Mouse (Mus musculus): ENCODE measurements around the gene Rad54l2.

Gene Rad54l2

GRCm38 (mm10) chr9:106788812-106789321, at the start of gene Rad54l2:
Rad54l2 (minus strand) TSS chr9:106789194.
- peak; percentile 84 for DNase-seq (ENCODE audit: low spot score)

DNA sequence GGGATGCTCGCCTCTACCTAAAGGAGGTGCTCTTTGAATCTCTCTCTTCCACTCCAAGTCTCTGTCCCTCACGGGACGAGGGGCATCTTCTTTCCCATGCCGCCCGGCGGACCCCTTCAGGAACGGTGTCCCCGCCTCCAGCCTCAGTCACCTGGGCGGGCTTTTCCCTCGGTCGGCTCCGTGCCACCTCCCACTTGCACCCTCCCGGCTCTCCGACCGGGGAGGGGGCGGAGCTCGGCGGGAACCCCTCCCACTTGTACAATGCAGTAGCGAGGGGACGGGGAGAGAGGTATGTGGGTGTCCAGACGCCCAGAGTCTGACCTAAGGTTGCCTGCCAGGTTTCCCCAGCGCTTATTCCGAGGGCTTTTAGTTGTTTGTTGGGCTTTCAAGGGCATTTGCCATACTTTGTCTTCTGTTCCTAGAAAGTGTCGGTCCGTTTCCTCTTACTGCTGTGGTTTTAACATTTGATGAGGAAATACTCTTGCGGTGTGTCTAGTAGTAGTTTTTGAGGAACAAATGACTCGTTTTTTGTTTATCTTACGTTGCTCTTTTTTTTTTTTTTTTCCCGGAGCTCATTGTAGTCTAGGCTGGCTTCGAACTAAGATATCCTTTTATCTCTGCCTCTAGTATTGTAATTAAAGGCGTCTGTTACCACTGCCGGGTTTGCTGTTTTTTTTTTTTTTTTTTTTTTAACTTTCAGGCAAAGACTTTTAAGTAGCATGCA, 33.5 kb upstream of the Rad54l2 start:
- DNase-seq (ENCODE audit: low spot score) = peak; percentile 68

- DNase-seq (ENCODE audit: low spot score) = peak; percentile 42
These were observed 32.8 kb upstream of the Rad54l2 start, which contains the start of gene Dcaf1 for GRCm38 (mm10) chr9:106821618-106822380. Dcaf1 (plus strand) TSS chr9:106821874.

DNA sequence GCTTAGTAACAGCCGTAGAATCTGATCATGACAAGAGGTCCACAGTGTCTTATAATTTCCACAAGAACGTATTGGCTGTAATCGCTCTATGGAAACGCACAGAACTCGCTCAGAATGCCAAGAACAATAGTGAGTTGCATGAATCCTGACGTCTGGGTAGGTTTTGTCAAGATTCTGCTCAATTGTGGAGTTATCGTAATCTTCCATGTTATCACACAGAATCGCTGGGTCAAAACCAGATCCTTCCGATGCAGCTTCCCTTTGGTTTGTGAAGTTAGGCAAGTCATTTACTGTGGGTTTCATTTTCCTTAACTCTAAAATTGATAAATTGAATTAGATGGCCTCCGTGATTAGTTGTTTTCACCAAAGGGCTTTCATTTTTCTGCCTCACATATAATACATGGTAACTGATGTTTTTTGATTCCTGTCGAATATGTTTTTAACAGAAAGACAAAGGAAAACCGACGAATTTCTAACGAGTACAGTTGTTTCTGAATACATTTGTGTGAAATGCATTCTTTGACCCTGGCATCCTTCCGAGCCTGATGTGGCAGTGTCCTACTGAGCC, 32.1 kb upstream of the Rad54l2 start:
- DNase-seq (ENCODE audit: low spot score) = no peak

GRCm38 (mm10) chr9:106819201-106819600, 30.2 kb upstream of the Rad54l2 start:
- no peak for DNase-seq (ENCODE audit: low spot score)

DNA sequence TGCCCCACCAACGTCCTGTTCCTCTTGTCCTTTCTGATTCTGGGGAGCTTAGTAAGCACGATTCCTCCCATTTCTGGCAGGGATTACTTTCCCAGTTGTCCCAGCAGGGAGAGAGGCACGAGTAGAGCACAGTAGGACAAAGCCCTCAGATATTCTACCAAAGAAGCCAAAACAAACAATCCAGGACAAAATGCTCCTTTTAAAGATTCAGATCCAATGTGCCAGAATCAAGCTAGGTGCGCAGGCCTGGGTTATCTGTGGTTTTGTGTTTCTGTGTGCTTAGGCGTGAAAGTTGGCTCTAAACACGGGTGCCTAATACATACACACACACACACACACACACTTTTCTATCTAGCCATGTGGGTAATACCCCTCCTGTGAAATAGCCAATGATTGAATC, 29.2 kb upstream of the Rad54l2 start:
- DNase-seq (ENCODE audit: low spot score) = no peak

DNA sequence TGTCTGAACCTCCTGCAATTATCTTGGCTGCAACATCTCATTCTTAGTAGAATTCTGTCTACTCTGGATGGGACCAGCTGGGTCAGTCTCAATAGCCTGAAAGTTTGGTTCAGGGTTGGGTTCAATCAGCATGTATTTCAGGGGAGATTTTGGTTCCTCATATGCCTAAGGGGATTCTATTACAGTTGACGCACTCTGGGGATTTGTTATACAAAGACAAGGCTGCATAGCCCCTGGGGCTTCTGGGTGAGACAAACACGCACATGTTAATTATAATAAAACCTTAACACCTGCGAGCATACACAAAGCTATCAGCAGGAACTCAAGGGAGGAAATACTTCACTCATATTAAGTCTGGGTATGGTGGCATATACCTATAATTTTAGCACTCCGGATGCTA, 17.5 kb upstream of the Rad54l2 start:
- DNase-seq (ENCODE audit: low spot score) = no peak

- DNase-seq (ENCODE audit: low spot score) = no peak
These were observed 1.8 kb upstream of the Rad54l2 start for GRCm38 (mm10) chr9:106790831-106791230.

- DNase-seq (ENCODE audit: low spot score) = no peak
These were observed 369 bp upstream of the Rad54l2 start for GRCm38 (mm10) chr9:106789363-106789762.

DNA sequence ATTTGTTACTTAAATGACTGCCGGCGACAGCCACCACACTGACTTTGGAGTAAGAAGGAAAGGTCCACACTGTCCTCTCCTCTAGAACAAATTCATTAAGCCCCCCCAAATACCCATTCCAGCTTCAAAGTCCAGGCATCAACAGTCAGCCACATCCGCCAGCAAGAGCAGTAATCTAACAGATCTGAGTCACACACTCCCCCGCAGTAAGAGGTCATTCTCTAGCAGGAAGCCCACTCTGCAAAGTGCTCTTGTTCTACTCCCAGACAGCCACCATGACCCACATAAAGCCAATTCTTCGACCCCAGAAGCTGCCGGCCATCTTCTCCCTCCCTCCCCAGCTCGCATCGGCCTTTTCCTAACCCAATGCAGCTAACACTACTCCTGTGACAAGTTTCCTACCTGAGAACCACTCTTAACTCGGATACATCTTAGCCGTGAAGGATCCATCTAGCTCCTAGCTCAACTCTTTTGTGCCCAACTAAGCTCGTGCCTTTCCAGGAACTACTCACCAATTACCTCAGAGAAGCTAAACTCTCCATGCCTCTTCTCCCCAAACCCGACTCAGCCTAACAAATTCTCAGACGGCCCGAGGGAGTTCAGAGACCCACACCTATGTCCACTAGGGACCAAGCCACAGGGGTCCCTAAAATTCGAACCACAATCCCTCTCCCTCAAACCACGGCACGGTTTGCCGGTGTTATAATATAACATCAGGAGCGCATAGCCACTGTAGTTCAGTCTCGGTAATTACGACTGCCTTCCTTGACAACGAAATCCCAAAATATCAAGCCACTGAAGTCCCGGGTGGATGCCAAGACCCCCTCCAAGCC, 799 bp downstream of the Rad54l2 start:
- DNase-seq (ENCODE audit: low spot score) = no peak

DNA sequence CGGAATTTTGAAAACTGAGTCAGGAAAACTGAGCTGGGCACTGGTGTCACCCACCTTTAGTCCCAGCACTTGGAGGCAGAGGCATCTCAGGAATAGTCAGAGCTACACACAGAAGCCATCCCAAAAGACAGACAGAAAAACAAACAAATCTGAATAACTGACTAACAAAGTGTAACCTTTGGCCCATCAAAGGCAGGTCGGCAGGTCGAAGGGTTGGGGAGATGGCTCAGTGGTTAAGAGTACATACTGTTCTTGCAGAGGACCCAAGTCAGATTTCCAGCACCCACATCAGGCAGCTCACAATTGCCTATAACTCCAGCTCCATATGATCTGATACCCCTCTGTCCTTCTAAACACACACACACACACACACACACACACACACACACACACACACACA, 3.8 kb downstream of the Rad54l2 start:
- no peak for DNase-seq (ENCODE audit: low spot score)

DNA sequence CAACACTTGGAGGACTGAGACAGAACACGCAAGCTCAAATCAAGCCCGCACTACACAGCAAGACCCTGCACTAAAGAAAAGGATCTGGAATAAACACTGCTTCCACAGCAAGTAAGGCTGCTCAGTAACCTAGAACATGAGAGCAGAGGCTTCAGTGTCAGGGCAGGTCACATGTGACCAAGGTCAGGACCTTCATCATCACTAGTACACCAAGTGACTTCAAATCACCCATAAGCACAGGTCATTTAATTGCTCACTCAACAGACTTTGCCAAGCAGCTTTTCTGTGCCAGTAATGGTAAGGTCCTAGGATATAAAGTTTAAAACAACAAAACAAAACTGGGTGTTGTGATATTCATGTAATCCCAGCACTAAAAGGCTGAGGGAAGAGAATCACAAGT, 5.4 kb downstream of the Rad54l2 start:
- DNase-seq (ENCODE audit: low spot score) = no peak

DNA sequence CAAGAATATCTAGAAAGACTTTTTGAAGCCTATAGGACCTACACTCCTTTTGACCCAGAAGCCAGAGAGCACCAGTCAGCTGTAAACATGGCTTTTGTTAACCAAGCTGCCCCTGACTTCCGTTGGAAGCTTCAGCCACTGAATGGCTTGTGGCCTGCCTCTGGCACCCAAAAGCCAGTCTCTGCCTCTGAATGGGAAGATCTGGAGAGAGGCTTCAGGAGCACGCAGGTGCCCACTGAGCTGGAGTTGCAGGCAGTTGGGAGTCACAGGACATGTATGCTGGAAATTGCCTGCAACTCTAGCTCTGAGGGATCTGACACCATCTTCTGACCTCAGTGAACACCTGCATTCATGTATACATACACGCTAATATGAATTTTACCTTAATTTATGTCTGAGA, 8.9 kb downstream of the Rad54l2 start:
- no peak for DNase-seq (ENCODE audit: low spot score)

GRCm38 (mm10) chr9:106778319-106778718, 10.7 kb downstream of the Rad54l2 start:
- DNase-seq (ENCODE audit: low spot score) = no peak

DNA sequence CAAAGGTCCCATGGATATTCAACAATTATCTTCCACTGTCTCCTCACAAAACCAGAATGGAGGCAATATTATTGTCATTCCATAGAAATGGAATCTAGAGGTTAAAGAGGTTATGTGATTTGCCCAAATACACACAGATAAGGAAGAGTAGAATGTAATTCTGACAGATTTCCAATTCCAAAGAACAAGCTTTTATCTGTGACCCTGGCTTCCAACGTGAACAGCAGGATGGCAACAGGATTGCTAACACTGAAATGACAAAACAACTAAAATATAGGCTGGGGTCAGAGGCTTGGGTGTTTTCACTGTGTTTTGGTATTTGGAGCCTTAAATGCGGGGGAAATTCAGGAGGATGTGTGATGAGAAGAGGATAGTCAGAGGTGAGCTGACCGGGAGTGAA, 11.6 kb downstream of the Rad54l2 start:
- no peak for DNase-seq (ENCODE audit: low spot score)

DNA sequence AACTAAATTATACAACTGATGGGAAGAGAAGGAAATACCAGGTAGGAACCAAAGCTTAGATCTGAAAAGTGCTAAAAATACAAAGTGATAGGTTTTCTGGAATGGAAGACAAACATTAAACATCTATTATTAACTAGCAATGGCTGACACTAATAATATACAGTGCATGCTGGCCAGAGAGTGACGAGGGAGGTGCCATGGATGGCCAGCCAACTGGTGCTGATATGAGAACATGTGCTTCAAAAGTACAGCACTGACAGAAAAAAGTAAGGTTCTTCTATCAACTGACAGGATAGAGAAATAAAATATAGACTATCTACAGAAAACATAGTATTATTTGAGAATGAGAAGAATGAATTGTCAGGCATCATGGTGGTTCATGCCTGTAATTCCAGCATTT, 12.9 kb downstream of the Rad54l2 start:
- no peak for DNase-seq (ENCODE audit: low spot score)

- no peak for DNase-seq (ENCODE audit: low spot score)
These were observed 17.2 kb downstream of the Rad54l2 start for GRCm38 (mm10) chr9:106771770-106772169.

DNA sequence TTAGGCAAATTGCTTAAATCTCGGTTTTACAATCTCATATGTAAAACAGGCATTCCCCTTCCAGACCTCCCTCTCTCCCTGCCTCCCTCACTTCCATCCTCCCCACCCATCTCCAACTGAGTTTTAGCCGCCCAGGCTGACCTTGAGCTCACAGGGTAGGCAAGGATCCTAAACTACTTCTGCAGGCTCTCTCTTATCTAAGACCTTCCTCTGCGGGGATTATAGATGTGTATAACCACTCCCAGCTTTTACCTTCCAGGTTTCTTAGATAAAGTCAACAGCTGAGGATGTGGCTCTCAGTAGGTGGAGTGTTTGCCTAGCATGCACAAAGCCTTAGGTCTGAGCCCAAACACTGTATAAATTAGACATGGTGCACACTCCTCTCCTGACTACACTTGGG, 18.8 kb downstream of the Rad54l2 start:
- no peak for DNase-seq (ENCODE audit: low spot score)

DNA sequence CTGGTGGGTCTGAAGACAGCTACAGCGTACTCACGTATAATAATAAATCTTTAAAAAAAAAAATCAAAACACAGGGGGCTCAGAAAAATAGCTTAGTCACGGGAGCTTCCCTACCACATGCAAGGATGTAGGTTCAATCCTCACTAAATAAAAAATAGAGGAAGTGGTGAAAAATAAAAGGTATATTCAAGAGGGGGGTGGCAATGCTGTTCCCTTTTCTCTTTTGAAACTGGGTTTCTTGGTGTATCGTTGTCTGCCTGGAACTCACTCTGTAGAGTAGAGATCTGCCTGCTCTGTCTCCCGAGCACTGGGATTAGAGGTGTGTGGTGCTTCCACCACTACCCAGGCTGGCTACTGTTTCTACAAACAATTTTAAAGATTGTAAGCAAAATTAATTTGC, 19.2 kb downstream of the Rad54l2 start:
- DNase-seq (ENCODE audit: low spot score) = no peak

GRCm38 (mm10) chr9:106756421-106756820, 32.6 kb downstream of the Rad54l2 start:
- no peak for DNase-seq (ENCODE audit: low spot score)

DNA sequence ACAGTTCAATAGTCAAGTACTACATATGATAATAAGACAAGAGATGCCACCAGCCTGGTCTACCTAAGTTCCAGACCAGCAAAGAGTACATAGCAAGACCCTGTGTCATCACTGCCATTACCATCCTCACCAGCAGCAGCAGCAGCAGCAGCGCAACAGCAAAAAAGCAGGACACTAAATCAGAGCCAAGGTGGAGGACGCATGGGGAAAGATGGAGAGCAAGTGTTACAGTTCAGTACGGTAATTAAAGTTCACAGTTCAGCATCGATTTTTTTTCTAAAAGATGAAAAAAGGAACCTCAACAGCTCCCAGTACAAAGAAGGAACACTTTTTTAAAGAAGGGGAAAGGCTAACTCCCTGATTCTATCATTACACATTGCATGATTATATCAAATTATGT, 33.2 kb downstream of the Rad54l2 start:
- no peak for DNase-seq (ENCODE audit: low spot score)

GRCm38 (mm10) chr9:106754311-106754710, 34.7 kb downstream of the Rad54l2 start:
- no peak for DNase-seq (ENCODE audit: low spot score)

Data from ovary, postnatal 10 days (tissue).